Mouse (Mus musculus) embryonic fibroblast, embryonic 13.5 days (primary cell): ENCODE measurements at regions not wholly inside any gene's neighbourhood (a gene's known extent, or its start where the extent isn't known, plus 50 kb on each side); places are given as distances from the start of the nearest gene placed in this dataset.

Experiments
- CTCF ChIP-seq: IDR thresholded peaks from 2 replicates; pipeline ENCODE4 v1.5.1; 2011; ENCODE audit warnings: mild to moderate bottlenecking, control low read depth, low read length, moderate library complexity, borderline replicate concordance; ENCODE audit not compliant: insufficient read depth
- POLR2A ChIP-seq: IDR thresholded peaks from 2 replicates; pipeline ENCODE4 v1.6.1; 2011; ENCODE audit warnings: low read depth, mild to moderate bottlenecking, control low read depth, low read length, moderate library complexity

GRCm38 (mm10) chr2:159056960-159057359 is 262.4 kb downstream of the Dhx35 start:
- TF ChIP-seq CTCF: no peak
- TF ChIP-seq POLR2A: no peak
